Mouse (Mus musculus) macrophage (primary cell): ENCODE data around the gene Plp2. TPM values are rescaled to one million over a fixed set of nuclear protein-coding genes. Genes with fewer than 3 reads are reported as not detected.
"Not testable (repeated sequence)": the region's sequence is repeated elsewhere in the genome, so short reads cannot be mapped to it uniquely, and the experiment has no call there.

Source experiments
- H3K27ac ChIP-seq: fragments of 350-480 bp; formaldehyde crosslinking; 2 replicates; pipeline ENCODE4 v1.9.0; 2021
- H3K36me3 ChIP-seq: fragments of 350-480 bp; formaldehyde crosslinking; 2 replicates; pipeline ENCODE4 v1.9.0; 2021; ENCODE audit errors: inconsistent target
- H3K4me3 ChIP-seq: fragments of 350-480 bp; formaldehyde crosslinking; 2 replicates; pipeline ENCODE4 v1.9.0; 2021; ENCODE audit errors: inconsistent target
- H3K79me2 ChIP-seq: fragments of 350-480 bp; formaldehyde crosslinking; 2 replicates; pipeline ENCODE4 v1.9.0; 2021; ENCODE audit errors: inconsistent target
- WGBS: methylation state at CpG from one replicate; pipeline ENCODE4 v1.1.7; 2026; ENCODE audit warnings: inconsistent platforms; ENCODE audit not compliant: missing documents; 5-methylcytosine and 5-hydroxymethylcytosine counted together
- polyA plus RNA-seq: library from polyadenylated mRNA; stranded (reverse); fragments of 250-400 nt; gene quantifications from 3 replicates; pipeline ENCODE4 v1.2.4, GENCODE M21; 2018; ENCODE audit warnings: inconsistent platforms
- total RNA-seq, 78 experiments: library from RNA; depleted of rRNA; stranded (reverse); fragments of 250-400 nt; gene quantifications; 1 replicate in 9 of 78; 2 replicates in 24 of 78; 3 replicates in 43 of 78; 4 replicates in 2 of 78; pipeline ENCODE4 v1.2.4; 2018; ENCODE audit warnings: inconsistent platforms in 56 of 78

Gene Plp2
- total RNA-seq (2018; cell fraction: chromatin; rRNA removed) = 10 to 100 TPM in 7 of 26 experiments, 1 to 10 TPM in 17, under 1 TPM in 1, not detected in 1; 1.00 to 20.2 (median 7.3) TPM
- total RNA-seq (2018; cell fraction: cytosol; rRNA removed) = 100 to 1,000 TPM in 9 of 26 experiments, 10 to 100 TPM in 17; 48.2 to 120 (median 92.1) TPM
- total RNA-seq (2018; cell fraction: nucleus; rRNA removed) = 100 to 1,000 TPM in 1 of 26 experiments, 10 to 100 TPM in 25; 11.9 to 121 (median 30.6) TPM
- 83.8 to 185 TPM (median 133 TPM) in 3 replicates for polyA plus RNA-seq

DNA sequence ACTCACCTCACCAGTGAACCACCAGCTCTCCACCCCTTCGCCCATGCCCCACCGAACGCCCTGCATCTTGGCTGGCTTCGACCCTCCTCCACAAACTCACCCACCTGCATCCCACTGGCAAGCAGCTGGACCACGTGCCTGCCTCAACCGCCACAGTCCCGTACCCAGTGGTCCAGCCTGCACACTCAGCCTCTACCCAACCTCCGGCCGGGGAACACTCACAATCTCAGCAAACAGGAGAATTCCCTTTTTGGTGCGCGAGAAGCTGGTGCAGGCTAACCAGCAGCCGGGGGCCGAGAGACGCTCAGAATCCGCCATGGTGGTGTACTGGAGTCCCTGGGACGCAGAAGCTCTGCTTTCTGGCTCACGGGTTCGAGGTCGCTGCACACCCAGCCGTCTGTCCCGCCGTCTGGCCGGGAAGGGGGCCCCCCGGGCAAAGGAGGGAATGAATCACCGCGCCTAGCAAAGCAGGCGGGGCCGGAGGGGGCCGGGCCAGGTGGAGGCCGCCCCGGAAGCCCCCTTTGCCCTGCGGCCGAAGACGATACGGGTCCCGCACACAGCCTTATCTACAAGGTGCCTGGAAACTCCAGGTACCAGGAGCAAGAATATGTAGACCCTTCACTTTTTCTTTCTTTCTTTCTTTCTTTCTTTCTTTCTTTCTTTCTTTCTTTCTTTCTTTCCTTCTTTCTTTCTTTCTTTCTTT, at the start of gene Plp2:
Gene Plp2, minus strand, starts transcription at position 470 of the 703 bp plus-strand sequence.
- no peaks in the 10 kb centered on the region for H3K36me3 ChIP-seq
- H3K27ac ChIP-seq = peak within 1 kb of the TSS; percentile 82
- H3K4me3 ChIP-seq = peak within 1 kb of the TSS; percentile 67
- H3K79me2 ChIP-seq = peaks cover 14% of the 10 kb centered on the region
- 12% methylated on average over 28 of the region's 36 CpGs for WGBS

DNA sequence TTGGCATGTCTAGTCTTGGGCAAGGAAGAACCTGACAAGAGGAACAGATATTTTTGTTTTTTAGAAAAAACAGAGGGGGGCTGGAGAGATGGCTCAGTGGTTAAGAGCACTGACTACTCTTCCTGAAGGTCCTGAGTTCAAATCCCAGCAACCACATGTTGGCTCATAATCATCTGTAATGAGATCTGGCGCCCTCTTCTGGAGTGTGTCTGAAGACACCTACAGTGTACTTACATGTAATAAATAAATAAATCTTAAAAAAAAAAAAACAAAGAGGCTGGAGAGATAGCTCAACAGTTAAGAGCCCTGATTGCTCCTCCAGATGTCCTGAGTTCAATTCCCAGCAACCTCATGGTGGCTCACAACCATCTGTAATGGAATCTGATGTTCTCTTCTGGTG, 44.9 kb upstream of the Plp2 start:
- 33% methylated on average over 1 of the region's 1 CpGs for WGBS
- not testable (repeated sequence) for H3K4me3 ChIP-seq, H3K27ac ChIP-seq, H3K79me2 ChIP-seq, H3K36me3 ChIP-seq

DNA sequence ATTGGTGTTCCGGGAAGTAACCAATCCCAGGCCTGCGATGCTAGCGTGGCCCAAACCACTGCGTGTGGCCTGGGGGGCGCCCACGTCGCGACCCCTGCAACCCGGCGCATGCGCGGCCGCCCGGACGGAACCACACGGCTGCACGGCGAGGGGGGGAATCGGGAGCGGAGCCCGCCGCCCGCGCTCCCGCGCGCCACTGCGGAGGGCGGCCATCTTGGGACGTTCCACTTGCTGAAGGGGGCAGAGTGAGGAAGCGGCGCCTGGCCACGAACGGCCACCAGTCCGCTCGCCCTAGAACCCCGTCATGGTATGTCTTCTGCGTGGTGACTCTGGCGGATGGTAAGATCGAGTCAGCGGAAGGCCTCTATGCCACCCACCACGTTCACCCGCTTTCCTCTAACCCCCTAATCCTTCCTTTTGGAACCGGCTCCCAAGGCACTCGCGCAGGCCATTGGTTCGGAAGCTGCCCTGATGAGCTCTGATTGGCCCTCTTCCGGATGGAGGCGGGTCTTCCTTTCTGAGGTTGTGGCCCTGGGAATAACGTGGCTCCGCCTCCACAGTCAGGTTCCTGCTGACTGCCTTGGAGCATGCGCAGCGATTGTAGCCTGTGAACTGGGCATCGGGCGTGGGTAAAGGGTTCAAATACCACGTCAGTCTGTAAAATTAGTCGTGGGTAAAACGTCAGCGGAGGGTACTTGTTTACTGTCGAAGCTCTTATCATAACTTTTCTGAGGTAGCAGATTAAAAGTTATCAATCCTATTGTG, 43.1 kb upstream of the Plp2 start, which contains the start of gene Wdr45:
Gene Wdr45, plus strand, starts transcription at position 199 of the 765 bp plus-strand sequence.
- H3K27ac ChIP-seq = peak within 1 kb of the TSS; percentile 64
- 27% methylated on average over 20 of the region's 60 CpGs for WGBS

DNA sequence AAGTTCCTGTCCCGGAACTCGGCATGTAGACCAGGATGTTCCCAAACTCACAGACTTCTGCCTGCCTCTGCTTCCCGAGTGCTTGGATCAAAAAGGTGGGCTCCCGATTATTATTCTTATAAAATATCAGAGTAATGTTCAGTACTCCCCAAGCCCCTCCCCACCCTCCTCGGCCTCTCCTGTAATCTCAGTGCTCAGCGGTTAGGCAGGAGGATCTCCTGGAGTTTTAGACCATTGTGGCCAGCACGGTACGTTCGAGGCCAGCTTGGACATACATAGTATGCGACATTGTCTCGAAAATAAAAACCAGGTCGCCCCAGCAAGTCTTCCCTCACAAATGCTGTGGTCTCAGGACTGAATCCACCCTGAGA, 42.6 kb upstream of the Plp2 start:
- not testable (repeated sequence) for H3K79me2 ChIP-seq, H3K36me3 ChIP-seq
- WGBS = 17% methylated on average over 4 of the region's 12 CpGs
- Histone ChIP-seq H3K27ac (peak overlapping the region; percentile 29), H3K4me3 (peak overlapping the region; percentile 37)

More for the DNA sequence above, 43.1 kb upstream of the Plp2 start, which contains the start of gene Wdr45:
- not testable (repeated sequence) for H3K79me2 ChIP-seq, H3K36me3 ChIP-seq
- peak within 1 kb of the TSS; percentile 37 for H3K4me3 ChIP-seq

DNA sequence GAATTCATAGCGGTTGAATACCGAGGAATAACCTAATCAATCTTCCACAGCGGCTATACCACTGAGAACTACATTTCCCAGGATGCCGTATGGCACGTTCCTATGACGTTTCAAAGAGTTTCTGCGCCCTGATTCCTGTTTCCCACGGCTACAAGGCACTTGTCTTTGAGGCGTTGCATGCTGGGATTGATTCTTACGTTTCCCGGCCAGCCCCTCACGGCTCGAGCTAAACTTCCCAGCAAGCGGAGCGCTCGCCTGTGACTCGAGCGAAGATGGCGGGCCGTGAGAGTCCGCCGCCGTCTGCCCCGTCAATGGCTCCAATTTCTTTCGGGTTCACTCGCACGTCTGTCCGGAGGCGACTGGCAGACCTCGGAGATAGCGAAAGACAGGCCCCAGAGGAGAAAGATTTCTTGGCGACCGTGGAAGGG, 25.8 kb upstream of the Plp2 start, which contains the start of gene Gpkow:
Gene Gpkow, plus strand, starts transcription at position 178 of the 428 bp plus-strand sequence.
- H3K36me3 ChIP-seq = no peaks in the 10 kb centered on the region
- peak within 1 kb of the TSS; percentile 39 for H3K27ac ChIP-seq
- WGBS = 14% methylated on average over 31 of the region's 33 CpGs
- peaks cover 31% of the 10 kb centered on the region for H3K79me2 ChIP-seq
- H3K4me3 ChIP-seq = peak within 1 kb of the TSS; percentile 69

DNA sequence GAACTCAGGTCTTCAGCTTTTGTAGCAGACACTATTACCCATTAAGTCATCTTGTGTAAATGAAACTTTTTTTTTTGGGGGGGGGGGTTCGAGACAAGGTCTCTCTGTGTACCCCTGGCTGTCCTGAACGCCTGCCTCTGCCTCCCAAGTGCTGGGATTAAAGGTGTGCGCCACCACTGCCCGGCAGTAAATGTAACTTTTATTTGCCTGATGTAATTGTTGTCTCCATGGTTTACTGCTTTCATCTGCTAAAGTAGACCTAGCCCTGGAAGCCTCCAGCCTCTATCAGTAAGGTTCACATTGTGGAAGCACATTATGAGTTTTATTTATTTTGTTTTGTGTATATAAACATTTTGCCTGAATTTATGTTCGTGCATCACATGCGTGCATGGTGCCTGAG, 25.3 kb upstream of the Plp2 start:
- Histone ChIP-seq H3K36me3 (no peaks in the 10 kb centered on the region), H3K27ac (no peak overlapping the region), H3K79me2 (peaks cover 31% of the 10 kb centered on the region), H3K4me3 (no peak overlapping the region)
- WGBS = 30% methylated on average over 4 of the region's 6 CpGs

DNA sequence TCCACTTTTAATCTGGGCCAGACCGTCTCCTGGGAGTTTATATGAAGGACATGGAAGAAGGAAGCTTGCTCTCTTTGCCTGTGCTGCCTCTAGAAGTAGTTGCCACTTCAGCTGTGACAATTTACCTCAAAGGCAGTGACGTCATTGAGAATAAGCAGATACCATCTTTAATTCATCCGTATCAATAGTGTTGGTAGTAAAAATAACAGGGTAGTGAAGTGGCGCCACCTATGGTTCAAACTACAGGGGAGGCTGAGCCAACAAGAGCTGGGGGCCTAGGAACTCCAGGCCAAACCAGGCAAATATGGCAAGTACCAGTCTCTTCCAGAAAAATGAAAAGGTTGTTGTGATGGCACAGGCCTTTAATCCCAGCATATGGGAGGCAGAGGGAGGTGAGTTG, 21.7 kb upstream of the Plp2 start:
- no peak overlapping the region for H3K4me3 ChIP-seq
- H3K36me3 ChIP-seq = no peaks in the 10 kb centered on the region
- WGBS = 57% methylated on average over 3 of the region's 4 CpGs
- no peak overlapping the region for H3K27ac ChIP-seq
- peaks cover 7% of the 10 kb centered on the region for H3K79me2 ChIP-seq

DNA sequence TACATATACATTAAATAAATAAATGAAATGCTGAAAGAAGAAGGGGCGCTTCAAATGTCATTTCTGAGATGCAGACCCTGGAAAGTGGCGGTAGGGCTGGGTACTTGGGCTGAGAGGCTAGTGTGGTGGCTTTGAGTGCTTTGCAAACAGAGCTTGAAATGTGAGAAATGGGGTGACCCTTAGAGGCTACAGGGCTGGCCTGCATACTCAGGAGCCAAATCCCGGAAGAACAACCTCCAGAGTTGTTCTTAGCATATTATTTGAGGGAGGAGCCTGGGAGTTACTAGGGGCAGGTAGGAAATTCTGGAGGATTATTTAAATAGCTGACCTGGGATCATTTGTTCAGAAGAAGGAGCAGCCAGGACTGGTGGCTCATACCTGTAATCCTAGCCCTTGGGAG, 19.3 kb upstream of the Plp2 start:
- Histone ChIP-seq H3K79me2 (no peaks in the 10 kb centered on the region), H3K4me3 (no peak overlapping the region), H3K27ac (no peak overlapping the region), H3K36me3 (no peaks in the 10 kb centered on the region)
- whole genome bisulfite sequencing = 76% methylated on average over 3 of the region's 3 CpGs

DNA sequence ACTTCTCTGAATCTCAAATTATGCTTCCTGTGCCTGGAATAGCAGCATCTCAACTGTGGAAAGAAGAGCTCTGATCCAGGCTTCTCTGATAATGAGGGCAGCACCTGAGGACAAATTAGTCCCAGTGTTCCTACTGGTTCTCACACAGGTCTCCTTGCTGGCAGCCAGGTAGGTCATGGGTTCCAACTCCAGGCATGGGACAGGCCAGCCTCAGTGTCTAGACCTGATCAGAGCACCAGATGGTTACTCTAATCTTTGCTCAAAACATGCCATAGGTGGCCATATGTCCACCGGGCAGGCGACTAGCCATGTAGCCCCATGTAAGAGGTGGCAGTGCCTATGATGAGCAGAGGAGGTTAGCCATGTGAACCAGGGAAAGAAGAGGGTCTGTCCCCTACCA, 17.1 kb upstream of the Plp2 start:
- H3K79me2 ChIP-seq = no peaks in the 10 kb centered on the region
- H3K27ac ChIP-seq = no peak overlapping the region
- H3K4me3 ChIP-seq = no peak overlapping the region
- H3K36me3 ChIP-seq = no peaks in the 10 kb centered on the region
- WGBS = 94% methylated on average over 2 of the region's 2 CpGs

DNA sequence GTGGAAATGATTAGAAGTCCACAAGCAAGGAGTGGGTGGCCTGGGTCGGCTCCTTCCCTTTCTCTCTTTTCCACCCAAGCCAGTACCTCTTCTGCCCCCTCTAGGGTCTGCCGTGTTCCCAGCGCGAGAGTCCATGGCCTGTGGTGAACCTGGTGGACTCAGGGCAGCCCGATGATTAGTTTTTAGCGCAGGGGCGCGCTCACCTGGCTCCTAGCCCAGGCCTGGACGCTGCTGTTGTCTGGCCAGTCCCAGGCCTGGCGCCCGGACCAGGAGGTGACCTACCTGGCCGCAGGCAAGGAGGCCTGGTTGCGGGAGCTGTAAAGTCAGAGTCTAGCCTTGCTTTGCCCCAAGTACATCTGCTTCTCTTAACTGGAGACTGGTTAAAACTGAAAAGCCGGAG, 9.7 kb upstream of the Plp2 start, which contains the start of gene Magix:
Gene Magix, minus strand, starts transcription at position 388 of the 400 bp plus-strand sequence.
- Histone ChIP-seq H3K4me3 (no peak within 1 kb of the TSS; the same call in 1 of the 2 replicates), H3K36me3 (no peaks in the 10 kb centered on the region), H3K79me2 (no peaks in the 10 kb centered on the region), H3K27ac (no peak within 1 kb of the TSS)
- WGBS = 85% methylated on average over 13 of the region's 14 CpGs

DNA sequence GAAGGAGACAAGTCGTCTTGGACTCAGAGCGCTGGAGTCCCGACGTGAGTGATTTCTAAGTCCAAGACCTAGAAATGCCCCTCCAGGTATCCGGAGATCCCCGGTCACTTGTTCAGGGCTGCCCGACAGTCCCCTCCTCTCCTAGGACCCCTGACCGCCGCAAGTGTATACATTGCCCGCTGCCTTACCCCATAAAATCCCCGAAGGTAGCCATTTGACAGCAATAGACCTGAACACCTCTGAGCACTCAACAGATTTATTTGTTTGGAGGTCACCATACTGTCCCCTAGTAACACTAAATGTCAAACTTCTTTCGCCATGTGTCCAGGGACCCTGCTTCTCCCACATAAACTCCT, 8.8 kb upstream of the Plp2 start:
- Histone ChIP-seq H3K27ac (no peak overlapping the region), H3K79me2 (no peaks in the 10 kb centered on the region), H3K36me3 (no peaks in the 10 kb centered on the region), H3K4me3 (no peak overlapping the region; the same call in 1 of the 2 replicates)
- 27% methylated on average over 11 of the region's 12 CpGs for WGBS

DNA sequence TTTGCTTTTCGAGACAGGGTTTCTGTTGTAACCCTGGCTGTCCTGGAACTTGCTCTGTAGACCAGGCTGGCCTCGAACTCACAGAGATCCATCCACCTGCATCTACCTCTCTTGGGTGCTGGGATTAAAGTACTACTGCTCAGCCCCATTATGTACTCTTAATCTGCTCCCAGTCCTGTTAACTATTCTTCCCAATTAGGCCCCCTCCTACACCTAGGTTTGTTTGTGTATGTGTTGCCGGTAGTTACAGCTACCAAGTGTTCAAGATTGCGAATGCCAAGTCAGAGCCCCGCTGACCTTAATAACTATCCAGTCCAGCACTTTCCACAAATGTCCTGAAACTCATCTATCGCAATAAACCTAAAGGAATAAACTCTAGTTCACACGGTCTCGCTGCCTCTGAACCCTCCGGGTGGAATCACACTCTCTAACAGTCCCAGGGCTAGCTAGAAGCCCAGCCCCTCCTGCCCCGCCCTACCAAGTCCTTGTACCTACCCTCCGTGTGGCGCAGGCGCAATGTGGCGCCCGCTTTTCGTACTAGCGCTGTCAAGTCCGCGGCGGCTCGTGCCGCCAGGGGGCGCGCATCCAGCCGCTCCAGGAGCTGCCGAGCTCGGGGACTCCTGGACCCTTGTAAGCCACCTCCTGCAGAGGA, 8.3 kb upstream of the Plp2 start:
- Histone ChIP-seq H3K4me3 (peak overlapping the region; percentile 6; the same call in 1 of the 2 replicates), H3K79me2 (no peaks in the 10 kb centered on the region), H3K36me3 (no peaks in the 10 kb centered on the region), H3K27ac (no peak overlapping the region)
- WGBS = 23% methylated on average over 27 of the region's 27 CpGs

DNA sequence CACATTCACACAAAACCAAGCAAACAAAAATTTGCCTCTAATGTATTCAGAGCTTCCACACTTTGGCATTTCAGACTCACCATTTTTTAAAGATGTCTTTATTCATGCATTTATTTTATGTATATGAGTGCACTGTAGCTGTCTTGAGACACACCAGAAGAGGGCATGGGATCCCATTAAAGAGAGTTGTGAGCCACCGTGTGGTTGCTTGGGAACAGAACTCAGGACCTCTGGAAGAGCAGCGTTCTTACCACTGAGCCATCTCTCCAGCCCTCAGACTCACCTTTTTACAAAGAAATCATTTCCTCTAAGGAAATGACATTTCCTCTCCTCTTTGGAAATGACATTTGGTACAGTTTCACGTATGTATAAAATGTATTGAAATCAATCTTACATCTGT, 7.8 kb upstream of the Plp2 start:
- no peak overlapping the region for H3K27ac ChIP-seq
- no peak overlapping the region for H3K4me3 ChIP-seq
- no peaks in the 10 kb centered on the region for H3K36me3 ChIP-seq
- 42% methylated on average over 3 of the region's 3 CpGs for WGBS
- H3K79me2 ChIP-seq = no peaks in the 10 kb centered on the region

DNA sequence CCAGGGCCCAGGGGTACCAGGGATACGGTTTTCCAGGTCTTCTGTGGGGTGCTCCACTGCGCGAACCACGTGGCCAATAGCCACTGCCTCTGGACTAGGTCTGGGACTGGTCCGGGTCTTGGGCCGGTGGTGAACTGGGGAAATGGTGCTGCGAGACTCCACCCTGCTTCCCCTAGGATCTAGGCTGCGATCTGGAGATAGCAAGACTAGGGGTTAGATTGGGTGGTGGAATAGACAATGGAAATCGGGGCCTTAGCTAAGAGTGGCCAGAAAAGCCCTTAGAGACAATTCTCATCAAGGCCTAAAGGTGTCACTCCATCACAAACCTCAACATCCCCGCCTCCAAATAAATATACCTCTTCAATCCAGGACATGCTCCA, 3.8 kb upstream of the Plp2 start:
- H3K36me3 ChIP-seq = no peaks in the 10 kb centered on the region
- H3K4me3 ChIP-seq = no peak overlapping the region
- 49% methylated on average over 8 of the region's 10 CpGs for WGBS
- peaks cover 11% of the 10 kb centered on the region for H3K79me2 ChIP-seq
- H3K27ac ChIP-seq = 0 out of 2 replicates have a peak overlapping the region, but pooled peaks have one; percentile 76
